Mouse (Mus musculus) cerebellum, adult (tissue): Measurements from ENCODE around the gene Pla2g2f.

ENCODE experiments used
- ATAC-seq: cut with Nextera tagmentation; 2 replicates; pipeline ENCODE4 v1.9.2; 2017; ENCODE audit warnings: mild to moderate bottlenecking, moderate library complexity, mixed read lengths; ENCODE audit not compliant: insufficient number of reproducible peaks, low FRiP score, low TSS enrichment

Pla2g2f gene

GRCm38 (mm10) chr4:138772386-138772785 lies 15.0 kb upstream of the Pla2g2f start:
- ATAC-seq: no peak

GRCm38 (mm10) chr4:138771970-138772369 lies 14.5 kb upstream of the Pla2g2f start:
- no peak for ATAC-seq

DNA sequence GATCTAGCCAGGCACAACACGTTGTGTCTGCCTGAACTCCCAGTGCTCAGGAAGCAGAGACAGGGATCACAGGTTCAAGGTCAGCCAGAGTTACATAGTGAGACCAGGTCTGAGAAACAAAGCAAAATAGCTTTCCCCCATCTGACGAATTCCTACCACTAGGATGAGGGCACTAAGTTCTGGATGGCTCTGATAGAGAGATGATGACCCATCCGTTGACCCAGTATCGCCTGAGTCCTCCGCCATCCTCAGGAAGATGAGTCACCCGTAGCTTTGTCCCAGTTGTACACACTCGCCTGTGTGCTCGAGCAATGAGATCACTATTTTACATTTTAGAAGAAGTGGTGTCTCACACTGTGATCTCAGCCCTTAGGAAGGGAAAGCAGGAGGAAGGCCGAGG lies 4.8 kb upstream of the Pla2g2f start:
- ATAC-seq: no peak

DNA sequence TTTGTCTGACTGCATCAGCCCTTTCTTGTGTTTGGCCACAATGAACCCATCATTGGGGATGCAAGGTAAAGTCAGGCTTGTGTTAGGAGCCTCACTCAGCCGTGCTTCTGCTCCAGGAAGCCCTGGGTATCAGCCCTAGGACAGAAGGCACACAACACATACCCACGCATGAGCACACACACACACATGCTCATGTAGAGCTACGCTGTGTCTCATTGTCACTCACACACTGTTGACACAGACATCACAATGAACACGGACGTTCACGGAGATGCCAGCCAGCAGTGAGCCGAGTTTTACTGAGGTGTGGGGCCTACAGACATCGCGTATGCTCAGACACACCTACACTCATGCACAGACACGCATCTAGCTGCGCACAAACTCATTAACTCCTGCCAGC lies 1.4 kb downstream of the Pla2g2f start:
- ATAC-seq: no peak

- ATAC-seq: no peak
Measured at GRCm38 (mm10) chr4:138755439-138755838, 2.0 kb downstream of the Pla2g2f start.

- no peak for ATAC-seq
Measured at GRCm38 (mm10) chr4:138754432-138754831, 3.0 kb downstream of the Pla2g2f start.

DNA sequence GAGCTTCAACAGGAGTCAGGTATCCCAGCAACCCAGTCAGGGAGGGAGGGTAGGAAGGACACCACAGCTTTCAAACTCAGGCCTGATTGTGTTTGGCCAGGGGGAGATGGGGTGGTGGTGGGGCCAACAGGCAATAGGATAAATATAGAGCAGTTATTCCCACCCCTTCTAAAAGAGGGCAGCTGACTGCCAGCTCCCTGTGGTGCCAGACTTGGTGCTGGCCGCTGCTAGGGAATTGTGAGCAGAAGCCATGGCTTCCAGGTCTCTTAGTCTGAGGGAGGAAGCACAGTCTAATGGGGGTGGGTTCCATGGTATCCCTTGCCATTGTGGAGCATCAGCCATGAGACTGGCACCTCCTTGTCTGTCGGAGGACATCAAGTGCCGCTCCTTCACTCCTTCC lies 3.8 kb downstream of the Pla2g2f start:
- ATAC-seq: no peak

GRCm38 (mm10) chr4:138752603-138753002 lies 4.8 kb downstream of the Pla2g2f start:
- no peak for ATAC-seq

DNA sequence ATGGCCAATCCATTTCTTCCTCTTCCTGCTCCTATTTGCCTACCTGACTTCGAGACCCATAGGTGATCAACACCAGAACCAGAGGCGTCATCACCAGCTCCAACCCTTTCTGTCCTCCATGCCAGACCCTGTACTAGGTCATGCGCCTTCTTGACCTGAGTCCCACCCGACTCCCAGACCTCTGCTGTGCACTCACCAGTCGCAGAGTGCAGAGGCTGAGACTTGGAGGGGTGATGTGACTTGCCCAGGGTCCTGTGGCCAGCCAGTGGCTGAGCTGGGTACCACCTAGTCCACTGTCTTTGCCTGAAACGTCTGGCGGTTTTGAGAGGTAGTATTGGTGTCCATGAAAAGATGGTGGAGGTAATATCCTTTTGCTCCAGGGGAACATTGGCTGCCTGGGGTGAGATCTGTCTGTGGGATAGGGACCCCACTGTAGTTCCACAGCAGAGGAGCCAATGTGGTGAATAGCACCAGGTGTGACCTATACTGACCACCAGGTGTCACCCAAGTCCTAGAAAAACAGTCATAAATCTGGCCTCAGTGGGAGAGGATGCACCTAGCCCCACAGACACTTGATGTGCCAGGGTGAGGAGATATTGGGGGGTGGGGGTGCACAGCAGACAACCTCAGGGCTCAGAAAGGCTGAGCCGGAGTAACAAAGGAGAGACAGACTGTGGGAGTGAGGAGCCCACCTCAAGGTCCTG lies 8.9 kb downstream of the Pla2g2f start:
- no peak for ATAC-seq

DNA sequence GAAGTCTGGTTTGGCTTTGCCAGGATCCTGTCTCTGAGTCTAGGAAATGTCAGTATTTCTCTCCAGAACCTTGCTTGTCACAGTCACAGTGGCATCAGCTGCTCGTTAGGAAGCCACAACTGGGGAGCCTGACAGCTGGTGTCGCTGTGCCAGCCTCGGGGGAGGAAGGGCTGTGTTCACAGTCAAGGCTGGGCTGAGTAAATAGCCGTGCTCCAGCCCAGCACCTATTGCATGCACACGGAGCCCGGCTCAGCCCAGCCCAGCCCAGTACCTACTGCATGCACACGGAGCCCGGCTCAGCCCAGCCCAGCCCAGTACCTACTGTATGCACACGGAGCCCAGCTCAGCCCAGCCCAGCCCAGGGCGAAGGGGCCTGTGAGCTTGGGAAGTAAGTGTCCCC lies 9.6 kb downstream of the Pla2g2f start:
- no peak for ATAC-seq

- no peak for ATAC-seq
Measured at GRCm38 (mm10) chr4:138746866-138747265, 10.6 kb downstream of the Pla2g2f start.

DNA sequence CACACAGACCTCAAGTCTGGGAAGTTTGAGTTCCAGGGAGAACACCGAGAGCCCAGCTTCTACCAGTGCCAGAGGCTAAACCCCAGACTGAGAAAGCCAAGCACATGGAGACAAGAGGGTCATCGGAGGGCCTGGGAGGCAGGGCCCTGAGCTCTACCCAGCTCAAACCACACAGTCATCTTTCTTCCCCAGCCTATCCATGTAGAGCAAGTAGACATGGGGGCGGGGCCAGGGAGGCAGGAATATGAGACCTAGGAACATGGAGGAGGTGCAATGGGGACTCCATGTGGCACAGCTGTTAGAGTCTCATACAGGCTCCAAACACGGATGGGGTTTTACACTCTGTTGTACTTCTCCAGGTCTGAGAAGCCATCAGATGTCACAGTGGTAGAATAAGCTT lies 11.5 kb downstream of the Pla2g2f start:
- no peak for ATAC-seq

GRCm38 (mm10) chr4:138739136-138739851 lies 18.1 kb downstream of the Pla2g2f start:
- peak; percentile 59; the same call in 1 of the 2 replicates for ATAC-seq

DNA sequence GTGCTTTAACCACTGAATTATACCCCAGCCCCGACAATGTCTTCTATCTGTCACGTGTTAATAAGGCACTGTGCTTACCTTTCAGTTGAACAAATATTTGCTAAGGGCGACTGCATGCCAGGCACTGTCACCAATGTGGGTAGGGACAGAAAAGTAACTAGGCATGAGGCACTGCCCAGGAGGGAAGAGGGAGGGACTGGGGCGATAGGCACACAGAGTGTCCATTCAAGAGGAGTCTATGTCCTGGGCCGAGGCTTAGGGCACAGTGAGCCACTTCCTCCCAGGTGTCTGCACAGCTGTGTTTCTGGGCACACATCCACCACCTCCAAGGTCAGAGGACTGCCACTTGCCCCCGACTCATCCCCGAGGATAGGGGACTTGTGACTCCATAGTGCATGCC lies 20.4 kb downstream of the Pla2g2f start, which contains the start of gene Ubxn10:
TSS of gene Ubxn10 (minus strand) at position 137 of the 400 bp plus-strand sequence.
- no peak for ATAC-seq

- no peak for ATAC-seq
Measured at GRCm38 (mm10) chr4:138734863-138735262, 22.6 kb downstream of the Pla2g2f start.

GRCm38 (mm10) chr4:138734105-138734504 lies 23.3 kb downstream of the Pla2g2f start:
- no peak for ATAC-seq

DNA sequence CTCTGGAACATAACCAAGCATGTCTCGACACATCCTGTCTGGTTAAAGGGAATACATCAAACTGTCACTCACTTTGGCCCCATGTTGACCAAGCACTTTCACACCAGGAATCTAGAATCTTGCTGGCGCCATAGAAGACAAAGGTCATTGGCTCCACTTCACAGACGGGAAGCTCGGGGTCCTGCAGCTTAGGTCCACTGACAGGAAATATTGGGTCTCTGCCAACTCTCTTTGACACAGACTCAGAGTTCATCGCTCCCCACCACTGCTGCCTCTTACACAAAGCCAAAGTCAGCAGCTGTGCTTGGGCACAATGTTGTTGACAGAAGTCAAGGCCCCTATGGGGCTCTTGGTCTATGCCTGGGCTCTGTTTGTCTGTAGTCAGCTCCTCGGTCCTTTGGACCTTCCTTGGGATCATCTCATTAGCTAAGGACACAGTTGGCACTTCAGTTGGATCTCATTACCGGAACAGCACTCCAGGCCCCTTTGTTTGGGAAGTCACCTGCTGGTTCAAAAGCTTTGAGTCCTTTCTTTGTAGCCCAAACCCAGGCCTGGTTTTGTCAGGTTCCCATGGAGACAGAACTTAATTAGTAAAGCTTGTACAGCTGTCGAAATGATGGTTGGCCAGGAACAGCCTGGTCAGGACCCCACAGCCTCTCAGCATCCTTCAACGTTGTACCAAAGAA lies 28.3 kb downstream of the Pla2g2f start:
- ATAC-seq: no peak

DNA sequence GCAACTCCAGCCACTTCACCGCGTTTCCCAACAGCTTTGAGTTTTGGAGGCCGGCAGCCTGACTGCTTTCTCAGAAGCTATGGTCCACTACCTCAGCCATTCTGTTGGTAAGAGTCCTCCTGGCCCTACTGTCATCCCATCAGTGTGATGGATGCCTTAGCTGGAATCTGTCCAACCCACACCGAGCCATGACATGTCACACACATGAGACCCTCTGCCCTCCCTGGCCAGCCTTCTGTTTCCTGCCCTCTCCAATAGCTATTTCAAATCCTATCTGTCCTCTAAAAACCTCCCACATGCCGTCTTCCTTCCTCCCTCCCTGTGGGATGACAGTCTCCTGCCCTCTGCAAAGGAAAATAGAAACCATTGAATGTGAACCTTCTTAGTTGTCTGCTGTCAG lies 31.7 kb downstream of the Pla2g2f start:
- ATAC-seq: no peak

- ATAC-seq: 0 out of 2 replicates have a peak, but pooled peaks have one; percentile 49
Measured at GRCm38 (mm10) chr4:138725127-138725461, 32.3 kb downstream of the Pla2g2f start.

GRCm38 (mm10) chr4:138724354-138725126 lies 32.9 kb downstream of the Pla2g2f start, which contains the start of gene Pla2g2c:
Gene Pla2g2c, plus strand, starts transcription at chr4:138724792.
- ATAC-seq: no peak; the same call in 1 of the 2 replicates
